ENCODE assay signal across 27 mouse cellular contexts in genomic region chr3:51397700-51398299, GRCm38 (mm10). TPM values are rescaled to one million over a fixed set of nuclear protein-coding genes. Genes with fewer than 3 reads are reported as not detected.
A peak's percentile ranks its signal among the peaks of the same experiment; 100 is the strongest.
DNase-seq lines count a peak whose midpoint lies in the region; ATAC-seq and TF ChIP-seq lines count a peak whose summit lies in the region.
"Had no signal": no experiment of that assay in that cellular context is flagged by ENCODE, and none has a peak within 500 bp of the region (broad histone marks: within the 10 kb centered on the region; RNA-seq: fewer than 3 reads in every experiment).

No protein-coding gene starts in this region.

- ATAC-seq in heart, embryonic 12.5 days (ENCODE audit: insufficient number of reproducible peaks, low FRiP score) = no peak
- ATAC-seq in hindbrain, embryonic 11.5 days (ENCODE audit: low FRiP score) = no peak
- ATAC-seq: activated CD4-positive, CD25-positive, alpha-beta regulatory T cell, adult 4 months; Patski had no signal

- no peak for TF ChIP-seq CTCF in E14TG2a.4 (conservative IDR thresholded peaks at IDR 0.05; ENCODE audit: low read length)

- DNase-seq in adrenal gland, postnatal 36 days = peak; percentile 40 to 51
- no peak for DNase-seq in adrenal gland, postnatal 25 days
- DNase-seq in ovary, adult 18-20 months (ENCODE audit: low spot score) = peak; percentile 52
- no peak for DNase-seq in ovary, postnatal 14 days (ENCODE audit: low spot score)
- DNase-seq in ZHBTc4 (ENCODE audit: low read depth, low spot score) = peak; percentile 55
- no peak for DNase-seq in hindbrain, embryonic 11.5 days (ENCODE audit: low spot score)
- DNase-seq: cerebellum, adult 11-12 months; cerebellum, adult 8-10 months; cerebellum, postnatal 10 days; cerebellum, postnatal 36 days; embryo, embryonic 11 days; gastrocnemius, postnatal 25 days; heart, adult 18-20 months had no signal

- H3K4me3 ChIP-seq in E14TG2a.4 (replicated peaks; ENCODE audit: low read length) = peak overlapping the region; percentile 17; the same call in 1 of the 2 replicates
- no peak overlapping the region for H3K4me3 ChIP-seq in heart, embryonic 12.5 days
- H3K4me3 ChIP-seq in hindbrain, embryonic 11.5 days (ENCODE audit: low read depth, low read length) = no peak overlapping the region
- H3K4me3 ChIP-seq: embryonic facial prominence, embryonic 13.5 days; erythroblast, embryonic 14.5 days; forebrain, embryonic 12.5 days; forebrain, embryonic 15.5 days; hindbrain, embryonic 13.5 days; intestine, embryonic 15.5 days had no signal

- H3K27ac ChIP-seq in heart, embryonic 12.5 days (ENCODE audit: poor library complexity, severe bottlenecking) = no peak overlapping the region
- no peak overlapping the region for H3K27ac ChIP-seq in hindbrain, embryonic 11.5 days (ENCODE audit: low read depth, low read length)
- H3K27ac ChIP-seq: embryonic facial prominence, embryonic 13.5 days; forebrain, embryonic 12.5 days; forebrain, embryonic 15.5 days; hindbrain, embryonic 13.5 days; intestine, embryonic 15.5 days had no signal

- H3K9ac ChIP-seq in heart, embryonic 12.5 days = no peak overlapping the region
- no peak overlapping the region for H3K9ac ChIP-seq in hindbrain, embryonic 11.5 days (ENCODE audit: low read depth, low read length)
- H3K9ac ChIP-seq: embryonic facial prominence, embryonic 13.5 days; forebrain, embryonic 12.5 days; forebrain, embryonic 15.5 days; hindbrain, embryonic 13.5 days; intestine, embryonic 15.5 days had no signal

- peaks cover 49% of the 10 kb centered on the region for H3K4me1 ChIP-seq in E14TG2a.4 (replicated peaks; ENCODE audit: low read depth, low read length)
- H3K4me1 ChIP-seq in heart, embryonic 12.5 days (replicated peaks) = peaks cover 18% of the 10 kb centered on the region
- 0 out of 2 replicates have a peak, but pooled peaks cover 2% of the 10 kb centered on the region for H3K4me1 ChIP-seq in hindbrain, embryonic 11.5 days (replicated peaks; ENCODE audit: control insufficient read depth, insufficient read depth, low read length)
- H3K4me1 ChIP-seq: intestine, embryonic 15.5 days had no signal

- peaks cover 3% of the 10 kb centered on the region for H3K36me3 ChIP-seq in E14TG2a.4 (ENCODE audit: insufficient read depth, low read length)
- peaks cover 3% of the 10 kb centered on the region for H3K36me3 ChIP-seq in heart, embryonic 12.5 days
- H3K36me3 ChIP-seq in hindbrain, embryonic 11.5 days (ENCODE audit: control insufficient read depth, insufficient read depth, low read length) = no peaks in the 10 kb centered on the region
- H3K36me3 ChIP-seq: forebrain, embryonic 15.5 days; intestine, embryonic 15.5 days had no signal

- H3K9me3 ChIP-seq in E14TG2a.4 (ENCODE audit: low read length) = no peaks in the 10 kb centered on the region
- no peaks in the 10 kb centered on the region for H3K9me3 ChIP-seq in heart, embryonic 12.5 days (replicated peaks)
- no peaks in the 10 kb centered on the region for H3K9me3 ChIP-seq in hindbrain, embryonic 11.5 days (ENCODE audit: control insufficient read depth, low read length)
- H3K9me3 ChIP-seq: embryonic facial prominence, embryonic 10.5 days; embryonic facial prominence, embryonic 13.5 days; forebrain, embryonic 12.5 days; forebrain, embryonic 15.5 days; G1E; heart, embryonic 10.5 days; hindbrain, embryonic 13.5 days; intestine, embryonic 15.5 days had no signal

- no peak overlapping the region for H3K4me2 ChIP-seq in heart, embryonic 12.5 days
- H3K4me2 ChIP-seq in hindbrain, embryonic 11.5 days (replicated peaks; ENCODE audit: low read depth, low read length) = no peak overlapping the region
- H3K4me2 ChIP-seq: forebrain, embryonic 12.5 days; forebrain, embryonic 15.5 days; hindbrain, embryonic 13.5 days; intestine, embryonic 15.5 days had no signal

- H3K27me3 ChIP-seq in E14TG2a.4 (ENCODE audit: insufficient read depth, low read length) = peaks cover 19% of the 10 kb centered on the region
- 0 out of 2 replicates have a peak, but pooled peaks cover 14% of the 10 kb centered on the region for H3K27me3 ChIP-seq in heart, embryonic 12.5 days (replicated peaks)
- H3K27me3 ChIP-seq in hindbrain, embryonic 11.5 days (ENCODE audit: control insufficient read depth, insufficient read depth, low read length) = peaks cover 9% of the 10 kb centered on the region; the same call in 1 of the 2 replicates
- H3K27me3 ChIP-seq: intestine, embryonic 15.5 days; Patski had no signal

- 45% methylated on average over 15 of the region's 15 CpGs for WGBS in heart, embryonic 12.5 days
- WGBS in hindbrain, embryonic 11.5 days = 42% methylated on average over 15 of the region's 15 CpGs

RNA-seq across cellular contexts. Expression of gene Mgarp, which starts 1.3 kb away (rescaled TPM):
- total RNA-seq in adrenal gland, postnatal 36 days (2021) = 1,000 to 10,000 TPM in 1 of 2 experiments, 100 to 1,000 TPM in 1; 736 to 1,311 TPM
- 637 and 688 TPM in 2 replicates for total RNA-seq in adrenal gland, postnatal 25 days (2021)
- polyA plus RNA-seq in heart, embryonic 12.5 days (2016; fragmentation: Nextera tagmentation; extraction: Ambion mirVana) = 14.0 and 14.5 TPM in 2 replicates
- 4.0 and 5.5 TPM in 2 replicates for polyA plus RNA-seq in hindbrain, embryonic 11.5 days (2014; fragmentation: Nextera tagmentation; extraction: Ambion mirVana)
- total RNA-seq: gastrocnemius, postnatal 25 days; hematopoietic stem cell, adult 5-6 weeks had no signal

RNA-seq across cellular contexts. Expression of gene Ndufc1, which starts 11.0 kb away (rescaled TPM):
- total RNA-seq in adrenal gland, postnatal 36 days (2021) = 100 to 1,000 TPM; 743 to 842 TPM
- total RNA-seq in adrenal gland, postnatal 25 days (2021) = 716 and 732 TPM in 2 replicates
- 1,439 and 1,474 TPM in 2 replicates for polyA plus RNA-seq in heart, embryonic 12.5 days (2016; fragmentation: Nextera tagmentation; extraction: Ambion mirVana)
- 714 and 715 TPM in 2 replicates for polyA plus RNA-seq in hindbrain, embryonic 11.5 days (2014; fragmentation: Nextera tagmentation; extraction: Ambion mirVana)

RNA-seq across cellular contexts. Expression of gene Naa15, which starts 17.1 kb away (rescaled TPM):
- 10 to 100 TPM; 54.2 to 54.9 TPM for total RNA-seq in adrenal gland, postnatal 36 days (2021)
- 56.0 and 65.8 TPM in 2 replicates for total RNA-seq in adrenal gland, postnatal 25 days (2021)
- polyA plus RNA-seq in heart, embryonic 12.5 days (2016; fragmentation: Nextera tagmentation; extraction: Ambion mirVana) = 49.1 and 50.4 TPM in 2 replicates
- 56.6 and 59.3 TPM in 2 replicates for polyA plus RNA-seq in hindbrain, embryonic 11.5 days (2014; fragmentation: Nextera tagmentation; extraction: Ambion mirVana)

RNA-seq across cellular contexts. Expression of gene Elf2, which starts 57.3 kb away (rescaled TPM):
- total RNA-seq in adrenal gland, postnatal 36 days (2021) = 100 to 1,000 TPM in 1 of 2 experiments, 10 to 100 TPM in 1; 88.9 to 109 TPM
- total RNA-seq in adrenal gland, postnatal 25 days (2021) = 84.4 and 88.0 TPM in 2 replicates
- 45.5 and 57.7 TPM in 2 replicates for polyA plus RNA-seq in heart, embryonic 12.5 days (2016; fragmentation: Nextera tagmentation; extraction: Ambion mirVana)
- polyA plus RNA-seq in hindbrain, embryonic 11.5 days (2014; fragmentation: Nextera tagmentation; extraction: Ambion mirVana) = 45.4 and 48.7 TPM in 2 replicates

Comparison
In these comparisons a context has a peak if more than half of its experiments do, and no peak if none do; other contexts are left out.
1. DNase-seq: peak in adrenal gland, postnatal 36 days (2 of 2), ovary, adult 18-20 months (single experiment) and ZHBTc4 (single experiment); none in adrenal gland, postnatal 25 days (single experiment), ovary, postnatal 14 days (single experiment) and hindbrain, embryonic 11.5 days (single experiment).